Mouse (Mus musculus): ENCODE measurements around the gene Dctd. TPM values are rescaled to one million over a fixed set of nuclear protein-coding genes. Genes with fewer than 3 reads are reported as not detected.

Gene Dctd
- total and polyA plus RNA-seq, 2 experiments from 2014 or later, result 12.9 to 14.2 TPM

DNA sequence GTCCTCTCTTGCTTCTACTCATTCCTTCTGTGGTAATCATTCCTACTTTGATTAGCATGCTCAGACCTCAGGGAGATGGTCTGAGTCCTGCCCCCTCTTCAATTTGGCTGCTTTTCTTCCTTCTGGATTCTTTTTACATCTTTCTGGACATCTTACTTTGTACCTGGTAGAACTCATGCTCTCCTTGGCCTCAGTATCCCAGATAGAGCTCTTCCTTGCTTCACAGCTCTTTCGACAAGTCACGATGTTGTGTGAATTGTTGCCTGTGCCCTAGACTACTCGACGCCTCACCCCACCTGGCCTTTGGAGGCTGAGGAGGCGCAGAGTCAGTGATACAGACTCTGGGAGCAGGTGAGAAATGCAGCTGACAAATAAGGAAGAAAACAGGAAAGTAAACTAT lies 3.5 kb upstream of the Dctd start:
- WGBS, result 98% methylated on average over 5 of the region's 5 CpGs
- Histone ChIP-seq H3K36me3 (ENCODE audit: insufficient read depth, low read length) (no peaks in the 10 kb centered on the region), H3K27me3 (ENCODE audit: insufficient read depth, low read length) (no peaks in the 10 kb centered on the region), H3K27ac (ENCODE audit: low read depth, low read length) (no peak overlapping the region), H3K9me3 (ENCODE audit: low read length) (no peaks in the 10 kb centered on the region), H3K9ac (replicated peaks; ENCODE audit: low read length, poor library complexity, severe bottlenecking) (no peak overlapping the region), H3K4me1 (ENCODE audit: insufficient read depth, low read length) (no peaks in the 10 kb centered on the region), H3K4me3 (ENCODE audit: low read depth, low read length) (no peak overlapping the region), H3K4me2 (ENCODE audit: low read depth, low read length, poor library complexity, severe bottlenecking) (no peak overlapping the region)
- no peak for DNase-seq (ENCODE audit: low spot score)
- ATAC-seq (ENCODE audit: low FRiP score), result no peak
- no peak for TF ChIP-seq CTCF (IDR thresholded peaks at IDR 0.05)

GRCm38 (mm10) chr8:48097131-48097794 lies 1.6 kb upstream of the Dctd start:
- ATAC-seq (ENCODE audit: low FRiP score), result peak; percentile 91
- Histone ChIP-seq H3K9me3 (ENCODE audit: low read length) (no peaks in the 10 kb centered on the region), H3K4me2 (ENCODE audit: low read depth, low read length, poor library complexity, severe bottlenecking) (peak overlapping the region; percentile 49), H3K27me3 (ENCODE audit: insufficient read depth, low read length) (no peaks in the 10 kb centered on the region), H3K4me3 (ENCODE audit: low read depth, low read length) (peak overlapping the region; percentile 29), H3K9ac (replicated peaks; ENCODE audit: low read length, poor library complexity, severe bottlenecking) (peak overlapping the region; percentile 48), H3K36me3 (ENCODE audit: insufficient read depth, low read length) (no peaks in the 10 kb centered on the region), H3K27ac (ENCODE audit: low read depth, low read length) (peak overlapping the region; percentile 59), H3K4me1 (ENCODE audit: insufficient read depth, low read length) (no peaks in the 10 kb centered on the region)
- WGBS, result 6% methylated on average over 21 of the region's 21 CpGs
- TF ChIP-seq CTCF (IDR thresholded peaks at IDR 0.05), result peak; percentile 86
- DNase-seq (ENCODE audit: low spot score), result peak; percentile 95

DNA sequence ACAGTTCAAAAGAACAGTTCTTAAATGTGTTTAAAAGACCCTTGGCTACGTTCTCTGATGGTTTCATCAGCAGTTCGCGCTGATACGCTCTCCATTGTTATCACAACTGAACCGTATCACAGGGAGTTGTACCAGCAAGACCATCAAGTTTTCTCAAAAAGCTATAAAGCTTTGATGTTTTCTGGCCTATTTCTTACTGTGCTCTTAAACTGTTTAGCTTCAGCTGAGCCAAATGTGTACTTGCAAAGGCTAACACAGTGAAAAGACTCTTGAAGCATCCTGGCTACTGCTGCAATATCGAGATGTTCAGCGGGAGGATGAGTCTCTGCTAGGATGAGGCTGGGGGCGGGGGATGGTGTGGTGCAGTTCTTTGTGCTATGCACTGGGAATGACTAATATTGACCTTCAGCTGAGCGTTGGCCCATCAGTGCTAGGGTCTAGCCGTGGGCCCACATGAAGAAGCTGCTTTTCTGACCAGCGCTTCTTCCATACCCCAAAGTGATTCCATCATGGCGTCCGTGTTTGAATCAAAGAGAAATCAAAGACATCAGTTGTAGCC lies 732 bp upstream of the Dctd start:
- Histone ChIP-seq H3K9ac (replicated peaks; ENCODE audit: low read length, poor library complexity, severe bottlenecking) (no peak overlapping the region), H3K27me3 (ENCODE audit: insufficient read depth, low read length) (no peaks in the 10 kb centered on the region), H3K27ac (ENCODE audit: low read depth, low read length) (peak overlapping the region; percentile 59), H3K4me3 (ENCODE audit: low read depth, low read length) (peak overlapping the region; percentile 29), H3K4me1 (ENCODE audit: insufficient read depth, low read length) (no peaks in the 10 kb centered on the region), H3K4me2 (ENCODE audit: low read depth, low read length, poor library complexity, severe bottlenecking) (peak overlapping the region; percentile 49), H3K36me3 (ENCODE audit: insufficient read depth, low read length) (no peaks in the 10 kb centered on the region), H3K9me3 (ENCODE audit: low read length) (no peaks in the 10 kb centered on the region)
- DNase-seq (ENCODE audit: low spot score) (peak; percentile 26), ATAC-seq (ENCODE audit: low FRiP score) (no peak)
- no peak for TF ChIP-seq CTCF (IDR thresholded peaks at IDR 0.05)
- WGBS, result 43% methylated on average over 13 of the region's 13 CpGs

GRCm38 (mm10) chr8:48100100-48100787 lies 1.4 kb downstream of the Dctd start:
- no peaks in the 10 kb centered on the region for H3K36me3 ChIP-seq (ENCODE audit: insufficient read depth, low read length)
- TF ChIP-seq CTCF (IDR thresholded peaks at IDR 0.05), result no peak
- 68% methylated on average over 14 of the region's 14 CpGs for WGBS
- no peak overlapping the region for H3K27ac ChIP-seq (ENCODE audit: low read depth, low read length)
- DNase-seq (ENCODE audit: low spot score), result no peak
- H3K27me3 ChIP-seq (ENCODE audit: insufficient read depth, low read length), result no peaks in the 10 kb centered on the region
- no peak overlapping the region for H3K9ac ChIP-seq (replicated peaks; ENCODE audit: low read length, poor library complexity, severe bottlenecking)
- no peaks in the 10 kb centered on the region for H3K9me3 ChIP-seq (ENCODE audit: low read length)
- no peak for ATAC-seq (ENCODE audit: low FRiP score)
- H3K4me3 ChIP-seq (ENCODE audit: low read depth, low read length), result no peak overlapping the region
- H3K4me1 ChIP-seq (ENCODE audit: insufficient read depth, low read length), result no peaks in the 10 kb centered on the region
- H3K4me2 ChIP-seq (ENCODE audit: low read depth, low read length, poor library complexity, severe bottlenecking), result no peak overlapping the region

DNA sequence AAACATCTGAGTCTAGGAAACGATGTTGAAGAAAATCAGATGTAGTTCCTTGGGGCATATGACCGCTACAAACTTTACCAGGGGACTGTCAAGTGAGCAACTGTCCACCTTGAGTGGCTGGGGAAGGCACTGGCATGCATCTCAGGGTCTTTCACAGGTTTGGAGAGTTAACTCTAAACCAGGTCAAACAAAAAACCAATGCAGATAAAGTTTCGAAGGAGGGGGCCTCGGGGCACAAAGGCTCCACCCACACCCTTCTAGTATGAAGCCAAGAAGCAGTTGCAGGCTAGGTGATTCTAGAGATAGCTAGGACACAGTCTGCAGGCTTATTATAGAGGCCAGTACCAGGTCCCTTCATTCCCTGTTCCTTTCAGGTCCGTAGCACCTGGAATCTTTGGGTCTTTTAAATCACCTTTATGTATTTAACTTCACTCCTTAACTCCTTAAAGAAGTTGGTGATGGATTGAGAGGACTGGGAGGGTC lies 10.5 kb downstream of the Dctd start:
- H3K9me3 ChIP-seq (ENCODE audit: low read length), result no peaks in the 10 kb centered on the region
- no peak overlapping the region for H3K27ac ChIP-seq (ENCODE audit: low read depth, low read length)
- no peak for TF ChIP-seq CTCF (IDR thresholded peaks at IDR 0.05)
- H3K36me3 ChIP-seq (ENCODE audit: insufficient read depth, low read length), result no peaks in the 10 kb centered on the region
- H3K4me2 ChIP-seq (ENCODE audit: low read depth, low read length, poor library complexity, severe bottlenecking), result peak overlapping the region; percentile 65
- WGBS, result 31% methylated on average over 5 of the region's 5 CpGs
- peak overlapping the region; percentile 71 for H3K4me3 ChIP-seq (ENCODE audit: low read depth, low read length)
- H3K9ac ChIP-seq (replicated peaks; ENCODE audit: low read length, poor library complexity, severe bottlenecking), result peak overlapping the region; percentile 71; the same call in 1 of the 2 replicates
- DNase-seq (ENCODE audit: low spot score), result no peak
- no peaks in the 10 kb centered on the region for H3K4me1 ChIP-seq (ENCODE audit: insufficient read depth, low read length)
- ATAC-seq (ENCODE audit: low FRiP score), result no peak
- no peaks in the 10 kb centered on the region for H3K27me3 ChIP-seq (ENCODE audit: insufficient read depth, low read length)
